Mouse (Mus musculus) myocyte (in vitro differentiated cells): ENCODE data around the gene Phlpp1. TPM values are rescaled to one million over a fixed set of nuclear protein-coding genes. Genes with fewer than 3 reads are reported as not detected.

Experiments
- H3K27me3 ChIP-seq: one replicate; pipeline ENCODE4 v1.6.1; 2011; ENCODE audit not compliant: control insufficient read depth, insufficient read depth, insufficient read length
- H3K36me3 ChIP-seq: one replicate; pipeline ENCODE4 v1.6.1; 2011; ENCODE audit not compliant: control insufficient read depth, insufficient read depth
- H3K4me2 ChIP-seq: one replicate; pipeline ENCODE4 v1.6.1; 2011; ENCODE audit warnings: low read depth, control low read depth
- H3K4me3 ChIP-seq: one replicate; pipeline ENCODE4 v1.5.1; 2011; ENCODE audit warnings: mild to moderate bottlenecking, control low read depth, moderate library complexity
- H3K79me2 ChIP-seq: one replicate; pipeline ENCODE4 v1.6.1; 2011; ENCODE audit not compliant: control insufficient read depth, insufficient read depth
- H3ac ChIP-seq: one replicate; pipeline ENCODE4 v1.6.1; 2011; ENCODE audit not compliant: control insufficient read depth, insufficient read length
- CEBPB ChIP-seq: IDR thresholded peaks from 2 replicates; pipeline ENCODE4 v1.6.1; 2011; ENCODE audit warnings: mild to moderate bottlenecking, moderate library complexity; ENCODE audit not compliant: poor library complexity, insufficient read depth, severe bottlenecking
- E2F4 ChIP-seq: IDR thresholded peaks from one replicate; pipeline ENCODE4 v1.6.1; 2011; ENCODE audit warnings: mild to moderate bottlenecking, control low read depth, moderate library complexity; ENCODE audit not compliant: insufficient read depth
- MAX ChIP-seq: IDR thresholded peaks from one replicate; pipeline ENCODE4 v1.6.1; 2011; ENCODE audit warnings: low read depth, mild to moderate bottlenecking, control low read depth
- MYOD1 ChIP-seq, 3 experiments: IDR thresholded peaks; one replicate each; pipeline ENCODE4 v1.6.1; 2011; ENCODE audit warnings: control low read depth in 2 of 3, low read depth in 2 of 3, mild to moderate bottlenecking in 2 of 3, moderate library complexity in 1 of 3; ENCODE audit not compliant: insufficient read length in 2 of 3, control insufficient read depth in 1 of 3
- MYOG ChIP-seq, 3 experiments: IDR thresholded peaks; one replicate each; pipeline ENCODE4 v1.6.1; 2011; ENCODE audit warnings: control low read depth in 2 of 3, low read depth in 2 of 3, mild to moderate bottlenecking in 2 of 3; ENCODE audit not compliant: insufficient read length in 2 of 3, control insufficient read depth in 1 of 3, insufficient read depth in 1 of 3
- POLR2A ChIP-seq: IDR thresholded peaks from one replicate; pipeline ENCODE4 v1.6.1; 2011; ENCODE audit warnings: low read depth, mild to moderate bottlenecking, control low read depth, moderate library complexity; ENCODE audit not compliant: insufficient read length
- POLR2AphosphoS2 ChIP-seq: IDR thresholded peaks from one replicate; pipeline ENCODE4 v1.6.1; 2011; ENCODE audit warnings: low read depth, control low read depth; ENCODE audit not compliant: insufficient read length
- REST ChIP-seq: IDR thresholded peaks from one replicate; pipeline ENCODE4 v1.6.1; 2011; ENCODE audit warnings: mild to moderate bottlenecking, control low read depth, moderate library complexity; ENCODE audit not compliant: insufficient read depth, insufficient read length
- SRF ChIP-seq: IDR thresholded peaks from one replicate; pipeline ENCODE4 v1.6.1; 2011; ENCODE audit warnings: low read depth; ENCODE audit not compliant: control insufficient read depth, insufficient read length
- TCF12 ChIP-seq: IDR thresholded peaks from one replicate; pipeline ENCODE4 v1.6.1; 2011; ENCODE audit warnings: mild to moderate bottlenecking, control low read depth; ENCODE audit not compliant: poor library complexity, insufficient read depth, severe bottlenecking
- TCF3 ChIP-seq: IDR thresholded peaks from one replicate; pipeline ENCODE4 v1.6.1; 2011; ENCODE audit warnings: low read depth, control low read depth; ENCODE audit not compliant: insufficient read length
- USF1 ChIP-seq: IDR thresholded peaks from one replicate; pipeline ENCODE4 v1.6.1; 2011; ENCODE audit warnings: low read depth, mild to moderate bottlenecking, control low read depth, moderate library complexity
- polyA plus RNA-seq: library from polyadenylated mRNA; unstranded; fragments of >200 nt; fragmentation: generic; extraction: Trizol; gene quantifications from one replicate; pipeline ENCODE4 v1.2.1, GENCODE M21; 2012; ENCODE audit warnings: missing spikeins

The Phlpp1 gene
- polyA plus RNA-seq, 1 experiment: 7.9 TPM

GRCm38 (mm10) chr1:106274561-106275001 lies 103.0 kb downstream of the Phlpp1 start:
- no peak overlapping the region for H3K4me3 ChIP-seq
- H3K27me3 ChIP-seq: no peaks in the 10 kb centered on the region
- TF ChIP-seq MAX (no peak), CEBPB (no peak), E2F4 (no peak), POLR2A (no peak)

GRCm38 (mm10) chr1:106275142-106275541 lies 103.6 kb downstream of the Phlpp1 start:
- no peak for TF ChIP-seq E2F4
- TF ChIP-seq SRF: no peak
- TF ChIP-seq TCF3: no peak
- TF ChIP-seq REST: no peak
- no peak for TF ChIP-seq TCF12
- no peak for TF ChIP-seq CEBPB
- no peak for TF ChIP-seq USF1
- H3K4me3 ChIP-seq: no peak overlapping the region
- H3K79me2 ChIP-seq: peaks cover 13% of the 10 kb centered on the region
- no peak overlapping the region for H3K4me2 ChIP-seq
- H3K36me3 ChIP-seq: no peaks in the 10 kb centered on the region
- no peak overlapping the region for H3ac ChIP-seq
- H3K27me3 ChIP-seq: no peaks in the 10 kb centered on the region

More at GRCm38 (mm10) chr1:106274561-106275001, 103.0 kb downstream of the Phlpp1 start:
- no peak overlapping the region for H3K4me2 ChIP-seq
- no peak overlapping the region for H3ac ChIP-seq
- H3K79me2 ChIP-seq: peaks cover 13% of the 10 kb centered on the region
- no peaks in the 10 kb centered on the region for H3K36me3 ChIP-seq

- H3K4me2 ChIP-seq: no peak overlapping the region
- TF ChIP-seq USF1: no peak
- TF ChIP-seq E2F4: no peak
- no peak for TF ChIP-seq POLR2A
- TF ChIP-seq SRF: no peak
- no peak for TF ChIP-seq MAX
- no peak for TF ChIP-seq MYOG (IDR thresholded peaks at IDR 0.05; ENCODE audit: control insufficient read depth in 1 of 3, insufficient read depth in 1 of 3, insufficient read length in 2 of 3, low read depth in 2 of 3)
- no peak for TF ChIP-seq REST
- TF ChIP-seq TCF12: no peak
- no peak for TF ChIP-seq POLR2AphosphoS2
- TF ChIP-seq TCF3: no peak
- no peak for TF ChIP-seq CEBPB
- H3K4me3 ChIP-seq: no peak overlapping the region
- no peaks in the 10 kb centered on the region for H3K27me3 ChIP-seq
- no peak overlapping the region for H3ac ChIP-seq
- H3K36me3 ChIP-seq: no peaks in the 10 kb centered on the region
- peaks cover 16% of the 10 kb centered on the region for H3K79me2 ChIP-seq
These were observed 104.2 kb downstream of the Phlpp1 start for GRCm38 (mm10) chr1:106275731-106276130.

GRCm38 (mm10) chr1:106276824-106277223 lies 105.3 kb downstream of the Phlpp1 start:
- H3K27me3 ChIP-seq: no peaks in the 10 kb centered on the region
- H3K4me2 ChIP-seq: no peak overlapping the region
- no peaks in the 10 kb centered on the region for H3K36me3 ChIP-seq
- H3ac ChIP-seq: no peak overlapping the region
- TF ChIP-seq USF1: no peak
- no peak for TF ChIP-seq SRF
- H3K79me2 ChIP-seq: peaks cover 10% of the 10 kb centered on the region
- H3K4me3 ChIP-seq: no peak overlapping the region

GRCm38 (mm10) chr1:106277286-106277685 lies 105.7 kb downstream of the Phlpp1 start:
- no peaks in the 10 kb centered on the region for H3K36me3 ChIP-seq
- no peak overlapping the region for H3K4me2 ChIP-seq
- H3K79me2 ChIP-seq: peaks cover 10% of the 10 kb centered on the region
- TF ChIP-seq CEBPB: no peak
- no peak for TF ChIP-seq POLR2AphosphoS2
- TF ChIP-seq SRF: no peak
- TF ChIP-seq MYOD1 (IDR thresholded peaks at IDR 0.05; ENCODE audit: control insufficient read depth in 1 of 3, insufficient read length in 2 of 3, low read depth in 2 of 3): no peak
- no peak for TF ChIP-seq POLR2A
- TF ChIP-seq E2F4: no peak
- TF ChIP-seq REST: no peak
- TF ChIP-seq TCF12: no peak
- TF ChIP-seq TCF3: no peak
- no peak for TF ChIP-seq USF1
- no peak for TF ChIP-seq MYOG (IDR thresholded peaks at IDR 0.05; ENCODE audit: control insufficient read depth in 1 of 3, insufficient read depth in 1 of 3, insufficient read length in 2 of 3, low read depth in 2 of 3)
- H3K27me3 ChIP-seq: no peaks in the 10 kb centered on the region
- no peak overlapping the region for H3K4me3 ChIP-seq
- H3ac ChIP-seq: no peak overlapping the region
